Mouse (Mus musculus) spleen, postnatal 10 days (tissue): ENCODE results near the gene Acp2.
"Not testable (repeated sequence)": the region's sequence is repeated elsewhere in the genome, so short reads cannot be mapped to it uniquely, and the experiment has no call there.

Experiments
- DNase-seq, 2 experiments: peaks; one replicate each; pipeline ENCODE4 v3.0.0; 2021 to 2022; ENCODE audit warnings: low spot score in 2 of 2

Acp2 gene

GRCm38 (mm10) chr2:91194624-91195332 is 7.9 kb upstream of the Acp2 start:
- peak; percentile 26 to 64 for DNase-seq

DNA sequence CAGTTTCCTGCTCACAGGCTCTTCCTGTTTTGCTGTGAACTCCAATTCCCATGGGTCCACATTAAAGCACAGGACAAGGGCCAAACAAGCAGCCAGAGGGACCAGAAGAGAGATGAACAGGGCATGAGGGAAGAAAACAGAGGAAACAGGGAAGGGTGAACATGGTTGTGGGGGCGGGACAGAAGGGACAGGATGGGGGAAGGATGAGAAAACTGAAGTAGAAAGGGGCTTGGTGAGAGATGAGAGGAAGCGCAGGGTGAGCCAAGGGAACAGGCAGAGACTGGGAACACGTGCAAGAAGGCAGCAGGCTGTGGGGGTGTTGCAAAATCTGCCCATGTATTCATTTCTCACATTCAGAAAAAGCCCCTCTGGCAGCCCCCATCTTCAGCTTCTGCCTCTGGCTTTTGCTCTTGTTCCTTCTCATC is 6.1 kb upstream of the Acp2 start:
- DNase-seq, result no peak

DNA sequence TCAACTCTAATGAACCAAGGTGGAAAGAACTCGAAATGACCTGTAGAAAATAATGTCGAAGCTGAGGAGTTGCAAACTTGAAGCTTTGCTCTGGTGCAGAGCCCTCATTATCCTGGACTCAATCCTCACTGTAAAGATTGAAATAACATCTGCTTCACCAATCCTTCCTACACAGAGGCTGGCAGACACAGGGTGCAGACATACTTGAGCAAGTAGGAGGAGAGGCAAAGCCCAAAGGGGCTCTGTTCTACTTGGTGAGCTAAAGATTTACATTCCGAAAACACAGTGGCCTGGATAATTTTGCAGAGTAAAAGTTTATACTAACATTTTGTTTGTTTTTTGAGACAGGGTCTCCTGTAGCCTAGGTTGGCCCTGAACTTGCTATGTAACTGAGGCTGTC is 3.8 kb upstream of the Acp2 start:
- no peak for DNase-seq

DNA sequence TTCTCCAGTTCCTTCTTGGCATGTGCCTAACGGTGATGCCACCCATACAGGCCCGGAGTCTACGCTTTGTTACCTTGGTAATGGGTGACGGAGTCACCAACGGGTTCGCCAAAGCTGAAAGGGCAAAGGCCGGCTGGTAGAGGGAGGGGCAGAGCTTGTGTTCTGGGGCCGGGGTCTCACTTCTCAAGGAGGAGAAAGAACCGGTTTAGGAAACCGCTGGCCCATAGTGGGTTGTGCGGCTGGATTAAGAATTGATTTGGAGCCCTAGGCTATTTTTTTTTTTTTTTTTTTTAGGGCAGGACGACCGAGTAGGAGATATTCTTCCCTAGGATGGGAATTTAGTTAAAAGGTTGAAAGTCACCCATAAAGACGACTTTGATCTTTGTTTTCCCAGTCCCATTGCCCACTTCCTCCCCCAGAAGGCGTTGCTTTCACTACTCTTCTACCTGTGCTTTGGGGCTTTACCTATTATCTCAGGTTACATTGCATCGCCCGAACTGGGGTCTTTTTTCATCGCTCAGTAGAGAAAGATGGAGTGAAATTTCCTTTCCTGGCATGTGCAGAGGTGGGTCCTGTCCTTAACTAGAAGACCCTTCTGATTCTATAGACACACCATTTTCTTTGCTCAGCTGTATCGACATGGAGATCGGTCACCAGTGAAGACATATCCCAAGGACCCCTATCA is 429 bp downstream of the Acp2 start:
- DNase-seq, result no peak

DNA sequence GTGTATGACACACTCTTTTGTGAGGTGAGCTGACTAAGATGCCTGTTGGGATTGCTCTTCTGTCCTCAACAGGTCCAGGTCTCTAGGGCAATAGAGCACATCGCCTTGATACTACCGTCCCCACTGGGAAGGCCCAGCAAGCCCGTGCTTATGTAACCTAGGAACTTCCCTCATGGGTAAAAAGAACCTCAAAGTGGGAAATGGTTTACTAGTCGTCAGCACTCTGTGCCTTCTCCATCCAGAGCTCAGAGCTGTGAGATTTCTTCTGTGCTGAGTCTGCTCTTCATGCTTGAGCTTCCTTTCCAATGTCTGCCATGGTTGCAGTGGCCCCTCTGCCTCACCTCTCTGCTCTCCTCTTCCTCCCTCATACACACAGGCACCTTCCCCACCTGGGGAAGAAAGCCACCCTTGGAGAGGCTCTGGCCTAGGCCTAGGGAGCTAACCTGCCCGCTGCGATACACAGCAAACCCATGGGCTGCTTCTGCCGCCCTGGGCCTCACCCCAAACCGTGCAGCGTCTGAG is 3.6 kb downstream of the Acp2 start:
- no peak for DNase-seq

DNA sequence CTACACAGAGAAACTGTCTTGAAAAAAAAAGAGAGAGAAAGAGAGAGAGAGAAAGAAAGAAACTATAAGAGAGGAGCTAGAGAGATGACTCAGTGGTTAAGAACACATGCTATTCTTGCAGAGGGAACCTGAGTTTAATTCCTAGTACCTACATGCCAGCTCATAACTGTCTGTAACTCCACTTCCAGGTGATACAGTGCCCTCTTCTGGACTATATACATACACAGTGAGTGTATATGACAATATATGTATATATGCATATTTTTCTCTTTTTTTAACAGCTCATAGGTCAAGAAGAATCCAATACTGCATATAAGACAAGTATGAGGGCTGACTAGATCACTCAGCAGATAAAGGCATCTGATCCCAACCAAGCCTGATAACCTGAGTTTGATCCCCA is 10.6 kb downstream of the Acp2 start:
- no peak for DNase-seq

- no peak for DNase-seq
Measured at GRCm38 (mm10) chr2:91217032-91217431, 14.3 kb downstream of the Acp2 start.

GRCm38 (mm10) chr2:91220501-91220900 is 17.8 kb downstream of the Acp2 start:
- DNase-seq, result no peak

GRCm38 (mm10) chr2:91223614-91224013 is 20.9 kb downstream of the Acp2 start:
- DNase-seq, result no peak

- DNase-seq, result no peak
Measured at GRCm38 (mm10) chr2:91229735-91230134, 27.1 kb downstream of the Acp2 start.

GRCm38 (mm10) chr2:91236601-91237510 is 34.2 kb downstream of the Acp2 start, which contains the start of gene Ddb2:
Gene Ddb2, minus strand, starts transcription at chr2:91236982.
- DNase-seq, result peak; percentile 79 to 96

DNA sequence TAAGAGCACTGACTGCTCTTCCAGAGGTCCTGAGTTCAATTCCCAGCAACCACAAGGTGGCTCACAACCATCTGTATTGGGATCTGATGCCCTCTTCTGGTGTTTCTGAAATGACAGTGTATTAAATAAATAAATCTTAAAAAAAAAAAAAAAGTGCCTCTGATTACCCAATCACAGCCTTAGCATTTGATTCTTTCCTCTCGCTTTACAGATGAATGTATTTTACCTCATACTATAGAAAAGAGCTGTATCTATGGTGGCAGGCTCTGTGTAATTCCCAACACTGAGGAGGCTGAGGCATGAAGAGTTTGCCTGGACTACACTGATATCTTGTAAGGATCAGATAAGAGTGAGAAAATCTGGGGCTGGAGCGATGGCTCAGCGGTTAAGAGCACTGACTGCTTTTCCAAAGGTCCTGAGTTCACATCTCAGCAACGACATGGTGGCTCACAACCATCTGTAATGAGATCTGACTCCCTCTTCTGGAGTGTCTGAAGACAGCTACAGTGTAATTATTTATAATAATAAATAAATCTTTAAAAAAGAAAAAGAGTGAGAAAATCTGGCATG is 34.9 kb downstream of the Acp2 start:
- not testable (repeated sequence) for DNase-seq

- no peak for DNase-seq
Measured at GRCm38 (mm10) chr2:91242547-91242946, 39.9 kb downstream of the Acp2 start.

DNA sequence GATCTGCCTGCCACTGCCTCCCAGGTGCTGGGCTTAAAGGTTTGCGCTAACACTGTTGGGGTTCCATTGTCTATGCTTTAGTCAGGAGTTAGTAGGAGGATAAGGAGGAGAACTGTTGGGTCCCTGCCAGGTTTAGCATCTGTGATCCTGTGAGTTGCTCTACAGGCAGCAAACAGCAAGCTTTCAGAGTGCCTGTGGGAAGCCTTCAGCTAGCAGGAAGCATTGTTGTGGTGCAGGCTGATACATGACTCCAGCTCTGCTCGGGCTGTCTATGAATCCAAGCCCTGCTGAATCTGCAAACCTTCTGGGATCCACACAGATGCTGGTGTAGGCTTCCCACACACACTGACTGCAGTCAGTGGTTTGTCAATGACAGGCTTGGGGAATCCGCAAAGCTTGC is 40.7 kb downstream of the Acp2 start:
- no peak for DNase-seq

GRCm38 (mm10) chr2:91244557-91245228 is 42.0 kb downstream of the Acp2 start:
- no peak for DNase-seq

DNA sequence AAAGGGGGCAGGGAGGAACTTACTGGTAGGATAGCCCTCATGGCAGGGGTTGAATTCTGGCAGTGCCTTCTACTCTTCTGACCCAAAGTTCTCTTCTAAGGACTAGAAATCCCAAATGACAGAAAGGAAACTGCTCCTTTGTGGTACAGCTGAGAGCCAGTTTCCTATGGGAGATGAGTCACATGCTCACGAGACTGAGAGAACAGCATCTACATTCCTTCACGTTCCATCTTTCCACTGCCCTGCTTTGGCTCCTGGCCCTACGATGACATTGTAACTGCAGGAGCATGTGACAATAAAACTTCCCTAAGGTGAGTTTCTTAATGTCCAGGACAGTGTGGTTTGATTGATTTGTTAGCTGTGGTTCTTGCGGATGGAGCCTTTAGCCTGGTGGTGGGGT is 45.7 kb downstream of the Acp2 start:
- DNase-seq, result no peak

GRCm38 (mm10) chr2:91252001-91252400 is 49.3 kb downstream of the Acp2 start:
- DNase-seq, result no peak

DNA sequence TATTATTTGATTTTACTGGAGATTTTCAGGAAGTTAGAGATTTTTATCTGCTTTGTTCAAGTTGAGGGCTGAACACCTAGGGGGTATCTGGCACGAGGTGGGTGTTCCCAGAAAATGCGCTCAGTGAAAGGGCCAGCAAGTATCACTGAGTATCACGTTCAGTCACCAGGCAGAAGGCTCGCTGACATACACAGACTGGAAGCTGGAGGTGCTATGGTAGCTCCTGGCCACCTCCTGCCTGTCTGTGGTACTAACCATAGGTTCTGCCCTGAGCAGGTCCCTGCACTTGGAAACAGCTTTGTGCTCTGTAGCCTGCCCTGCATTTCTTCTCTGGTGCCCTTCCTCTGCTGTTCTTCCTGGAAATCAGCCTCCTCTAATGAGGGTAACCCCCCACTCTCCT is 49.8 kb downstream of the Acp2 start:
- no peak for DNase-seq

DNA sequence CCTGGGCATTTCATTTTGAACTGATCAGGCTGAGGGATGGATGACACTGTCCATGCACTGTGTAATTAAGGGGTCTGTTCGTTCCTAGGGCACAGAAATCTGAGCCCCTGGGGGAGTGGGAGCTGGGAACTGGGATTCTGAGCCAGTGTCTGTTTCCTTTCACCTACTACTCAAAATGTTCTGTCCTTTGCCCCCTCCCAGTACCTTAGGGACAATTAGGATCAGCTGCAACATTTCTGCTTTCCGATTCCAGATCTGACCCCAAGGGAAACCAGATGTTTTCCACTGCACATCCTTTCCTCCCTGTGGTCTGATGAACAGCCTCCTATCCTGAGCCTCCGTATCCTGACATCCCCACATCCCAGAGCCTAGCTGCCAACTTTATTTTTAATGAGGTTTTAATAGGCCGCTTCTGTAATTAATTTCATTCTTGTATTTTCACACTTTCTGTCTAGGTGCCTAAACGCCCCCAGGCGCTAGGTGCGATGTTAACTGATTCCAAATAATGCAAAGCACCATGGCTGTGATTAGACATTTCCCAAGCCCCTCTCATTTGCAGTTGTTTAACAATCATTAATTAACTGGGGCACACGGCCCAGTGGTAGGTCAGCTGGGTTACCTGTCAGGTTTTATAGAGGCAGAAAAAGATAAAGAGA is 52.2 kb downstream of the Acp2 start:
- no peak for DNase-seq

DNA sequence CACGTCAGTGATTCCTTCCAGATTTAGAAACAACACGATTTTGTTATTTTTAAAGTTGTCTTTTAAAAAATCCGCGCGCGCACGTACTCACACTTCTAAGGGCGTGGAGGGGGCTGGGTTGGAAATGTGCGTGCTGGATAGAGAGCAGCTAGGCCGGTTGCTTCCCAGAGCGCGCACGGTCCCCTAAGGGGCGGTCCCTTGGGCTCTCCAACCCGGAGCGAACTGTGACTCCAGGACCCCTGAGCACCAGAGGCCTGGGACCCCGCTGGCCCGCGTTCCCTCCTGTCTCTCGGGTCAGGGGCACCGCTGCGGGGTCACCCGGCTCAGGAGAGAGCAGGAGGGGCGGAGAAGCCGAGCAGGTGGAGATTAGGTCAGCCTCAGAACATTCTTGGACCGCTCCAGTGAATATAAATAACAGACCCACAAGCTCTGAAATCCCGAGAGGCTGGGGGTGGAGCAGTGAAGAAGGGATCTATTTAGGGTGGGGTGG is 53.0 kb downstream of the Acp2 start, which contains the start of gene Pacsin3:
Gene Pacsin3, plus strand, starts transcription at position 294 of the 490 bp plus-strand sequence.
- DNase-seq, result no peak
